Mouse (Mus musculus): Measurements from ENCODE around the gene Batf.

GRCm38 (mm10) chr12:85679808-85680207 is 6.7 kb upstream of the Batf start:
- TF ChIP-seq CTCF (IDR thresholded peaks at IDR 0.05; ENCODE audit: low read depth): no peak
- no peak for TF ChIP-seq EP300 (IDR thresholded peaks at IDR 0.05; ENCODE audit: low read depth)
